Mouse (Mus musculus) lung, postnatal 4 days (tissue): Measurements from ENCODE around the gene Pon2.
"Not testable (repeated sequence)": the region's sequence is repeated elsewhere in the genome, so short reads cannot be mapped to it uniquely, and the experiment has no call there.

Experiments
- DNase-seq, 2 experiments: peaks; one replicate each; pipeline ENCODE4 v3.0.0; 2021

The Pon2 gene

DNA sequence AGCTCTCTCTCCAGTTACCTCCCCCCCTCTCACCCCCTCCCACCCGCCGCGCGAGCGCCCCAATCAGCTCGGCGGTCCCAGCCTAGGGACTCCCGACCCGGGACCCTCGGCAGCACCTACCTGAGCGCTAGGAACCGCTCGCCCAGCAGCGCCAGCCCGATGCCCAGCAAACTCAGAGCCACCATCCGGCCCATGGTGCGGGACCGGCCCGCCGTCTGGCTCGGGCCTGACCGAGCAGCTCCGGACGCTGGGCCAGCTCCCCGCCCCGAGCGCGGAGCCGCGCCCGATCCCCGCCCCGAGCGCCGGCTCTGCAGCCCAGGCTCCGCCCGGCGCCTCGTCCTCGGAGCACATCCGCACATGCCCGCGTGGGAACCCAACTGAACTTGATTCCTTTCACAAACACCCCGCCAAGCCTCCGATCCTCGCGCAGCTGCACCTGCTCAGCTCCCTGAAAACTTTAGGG is at the start of gene Pon2:
Gene Pon2, minus strand, starts transcription at position 364 of the 463 bp plus-strand sequence.
- peak; percentile 91 to 94 for DNase-seq

DNA sequence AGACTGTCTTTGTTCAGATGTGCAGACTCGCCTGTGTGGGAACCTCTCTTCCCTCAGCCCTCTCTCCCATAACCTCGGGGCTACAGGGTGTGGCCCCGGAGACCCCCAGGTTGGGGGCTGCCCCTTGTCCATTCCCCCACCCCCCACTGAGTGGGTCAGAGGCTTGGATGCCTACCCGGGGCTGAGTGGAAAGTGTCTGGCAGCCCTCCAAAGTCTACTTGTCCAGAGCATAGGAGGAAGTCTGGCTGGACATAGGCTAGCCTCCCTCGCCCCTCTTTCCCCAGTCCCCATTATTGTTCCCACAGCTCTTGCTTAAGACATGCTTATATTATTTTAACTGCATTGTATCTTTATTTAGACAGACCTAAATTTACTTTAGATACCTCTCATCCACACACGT is 46.0 kb upstream of the Pon2 start:
- DNase-seq: no peak

GRCm38 (mm10) chr6:5339283-5339682 is 41.0 kb upstream of the Pon2 start:
- DNase-seq: not testable (repeated sequence)

DNA sequence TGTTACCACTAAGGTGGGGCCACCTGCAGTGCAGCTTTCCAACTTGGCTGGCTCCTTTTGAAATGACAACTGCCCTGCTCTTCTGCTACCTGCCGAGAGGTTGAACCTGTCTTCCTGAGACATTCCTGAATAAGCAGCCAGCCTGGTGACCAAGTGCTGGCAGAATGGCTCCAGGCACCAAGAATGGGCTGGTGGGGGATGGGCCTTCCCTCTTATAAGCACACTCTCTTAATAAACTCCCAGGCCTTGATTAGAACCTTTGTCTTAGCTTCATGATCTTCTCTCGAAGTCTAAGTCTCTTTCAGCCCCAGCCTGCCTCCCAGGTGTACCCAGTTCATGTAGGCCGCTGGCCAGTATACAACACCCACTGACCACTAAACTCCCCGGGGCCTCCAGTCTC is 40.5 kb upstream of the Pon2 start:
- DNase-seq: not testable (repeated sequence)

- DNase-seq: not testable (repeated sequence)
These were observed 37.8 kb upstream of the Pon2 start for GRCm38 (mm10) chr6:5336016-5336415.

- DNase-seq: no peak
These were observed 35.8 kb upstream of the Pon2 start for GRCm38 (mm10) chr6:5334021-5334420.

- DNase-seq: no peak
These were observed 34.4 kb upstream of the Pon2 start for GRCm38 (mm10) chr6:5332560-5333150.

DNA sequence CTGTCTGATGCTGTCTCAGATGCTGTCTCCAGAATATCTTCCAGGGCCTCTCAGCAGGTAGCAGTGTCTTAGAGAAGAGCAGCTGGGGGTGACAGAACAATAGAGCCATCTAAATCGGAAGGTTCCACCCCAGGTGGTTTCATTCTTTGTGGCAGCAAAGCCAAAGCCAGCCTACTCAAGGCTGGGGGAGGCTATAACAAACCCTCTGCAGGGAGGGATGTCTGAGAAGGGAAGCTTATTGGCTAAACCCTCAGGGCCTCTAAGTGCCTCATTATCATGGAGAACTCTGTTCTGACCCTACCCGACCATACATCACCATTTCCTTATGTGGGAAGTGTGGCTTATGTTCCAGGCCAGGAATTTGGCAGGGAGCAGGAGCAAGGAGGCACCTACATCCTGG is 26.9 kb upstream of the Pon2 start:
- DNase-seq: no peak

DNA sequence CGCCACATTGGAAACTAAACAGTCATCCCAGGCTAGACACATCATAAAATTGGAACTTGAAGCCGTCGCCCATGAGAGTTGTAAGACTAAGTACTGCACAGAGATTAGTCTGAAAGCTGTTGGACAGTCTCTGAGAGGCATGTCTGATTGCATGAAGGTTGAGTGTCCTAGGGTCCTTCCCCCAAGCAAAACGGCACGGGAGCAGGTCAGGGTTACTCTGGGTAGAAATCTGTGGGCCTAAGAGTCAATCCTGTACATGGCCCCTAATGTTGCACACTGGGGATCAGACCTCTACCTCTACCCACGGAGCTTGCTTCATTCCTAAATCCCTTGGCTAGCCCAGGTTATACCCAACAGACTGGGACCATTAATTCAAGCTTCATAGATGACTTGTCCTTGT is 25.8 kb upstream of the Pon2 start:
- not testable (repeated sequence) for DNase-seq

- DNase-seq: no peak
These were observed 18.4 kb upstream of the Pon2 start for GRCm38 (mm10) chr6:5316630-5317029.

DNA sequence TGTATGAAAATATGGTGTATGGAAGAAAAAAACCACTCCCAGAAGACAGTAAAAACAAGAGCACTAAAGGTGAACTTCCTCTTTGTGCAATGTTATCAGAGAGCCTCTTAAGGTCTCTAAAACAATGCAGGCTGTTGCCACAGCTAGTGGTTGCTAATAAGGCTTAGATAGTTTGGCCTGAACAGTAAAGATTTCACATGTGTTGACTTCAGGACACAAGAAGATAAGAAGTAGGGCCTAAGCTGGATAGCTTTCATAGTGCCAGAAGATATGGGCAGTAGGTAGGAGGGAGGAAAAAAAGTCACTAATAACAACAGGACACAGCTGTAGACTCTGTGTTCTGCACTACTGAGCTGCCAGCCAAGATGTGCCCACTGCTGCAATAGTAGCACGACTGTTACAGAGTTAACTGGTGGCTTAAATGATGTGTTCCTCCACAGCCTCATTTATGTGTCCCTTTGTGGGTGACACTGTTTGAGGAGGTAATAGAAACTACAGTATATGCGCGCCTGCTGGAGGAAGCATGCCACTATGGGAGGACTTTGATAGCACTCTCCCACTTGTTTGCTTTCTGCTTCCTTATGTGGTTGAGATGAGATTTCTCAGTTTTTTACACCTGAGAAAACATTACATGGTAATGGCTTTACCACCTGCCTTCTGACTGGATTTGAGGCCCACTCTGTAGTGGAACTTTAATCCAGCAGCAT is 17.0 kb upstream of the Pon2 start:
- DNase-seq: no peak

DNA sequence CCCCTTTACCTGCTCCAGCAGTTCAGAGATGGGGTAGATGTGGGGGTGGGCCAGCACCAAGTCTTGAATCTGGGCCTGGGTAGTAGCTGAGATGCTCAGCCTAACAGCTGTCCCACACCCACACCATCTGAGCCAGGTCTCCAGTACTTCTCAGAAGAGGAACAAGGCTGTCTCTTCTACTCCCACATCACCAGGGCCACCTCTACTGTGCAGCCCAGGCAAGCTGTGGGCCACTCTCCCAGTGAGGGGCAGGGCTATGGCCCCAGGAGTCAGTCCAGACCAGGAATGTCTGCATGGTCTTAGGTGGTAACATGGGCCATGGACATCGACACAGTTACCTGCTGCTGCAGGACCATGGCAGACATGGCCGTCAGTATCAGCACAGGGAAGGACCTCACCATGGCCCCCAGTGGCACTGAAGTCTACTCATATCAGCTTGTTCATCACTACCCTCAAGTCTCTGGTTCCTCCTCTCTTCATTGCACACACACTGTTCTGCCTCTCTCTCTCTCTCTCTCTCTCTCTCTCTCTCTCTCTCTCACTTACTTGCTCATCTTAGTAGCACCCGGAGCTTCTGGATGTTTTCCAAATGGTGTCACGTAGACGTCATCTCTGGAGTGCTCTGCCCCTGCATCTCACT is 15.8 kb upstream of the Pon2 start:
- no peak for DNase-seq

GRCm38 (mm10) chr6:5310491-5310890 is 12.2 kb upstream of the Pon2 start:
- DNase-seq: no peak

GRCm38 (mm10) chr6:5309595-5310197 is 11.4 kb upstream of the Pon2 start:
- DNase-seq: peak; percentile 39 to 43

GRCm38 (mm10) chr6:5305926-5306325 is 7.7 kb upstream of the Pon2 start:
- no peak for DNase-seq

DNA sequence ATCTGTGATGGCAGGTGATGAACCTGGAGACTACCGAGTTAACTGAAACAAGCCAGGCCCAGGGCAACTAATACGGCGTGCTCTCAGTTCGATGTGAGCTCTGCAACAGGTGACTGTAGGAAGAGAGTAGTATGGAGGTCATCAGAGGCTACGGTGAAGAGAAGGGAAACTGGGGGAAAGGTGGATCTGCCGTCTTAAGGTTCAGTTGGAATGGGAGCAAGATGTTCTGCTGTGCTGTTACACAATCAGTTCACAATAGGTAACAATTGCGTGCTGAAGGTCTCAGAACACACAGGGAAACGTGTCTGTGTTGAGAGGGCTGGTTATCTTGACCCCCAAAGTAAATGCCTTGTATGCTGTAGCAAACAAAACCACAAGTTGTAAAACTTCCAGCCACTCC is 6.7 kb upstream of the Pon2 start:
- no peak for DNase-seq

- no peak for DNase-seq
These were observed 2.4 kb upstream of the Pon2 start for GRCm38 (mm10) chr6:5300629-5301028.

GRCm38 (mm10) chr6:5299561-5299960 is 1.3 kb upstream of the Pon2 start:
- DNase-seq: no peak

- peak; percentile 74 to 76 for DNase-seq
These were observed 749 bp downstream of the Pon2 start for GRCm38 (mm10) chr6:5297321-5298091.

- no peak for DNase-seq
These were observed 2.2 kb downstream of the Pon2 start for GRCm38 (mm10) chr6:5296067-5296466.

DNA sequence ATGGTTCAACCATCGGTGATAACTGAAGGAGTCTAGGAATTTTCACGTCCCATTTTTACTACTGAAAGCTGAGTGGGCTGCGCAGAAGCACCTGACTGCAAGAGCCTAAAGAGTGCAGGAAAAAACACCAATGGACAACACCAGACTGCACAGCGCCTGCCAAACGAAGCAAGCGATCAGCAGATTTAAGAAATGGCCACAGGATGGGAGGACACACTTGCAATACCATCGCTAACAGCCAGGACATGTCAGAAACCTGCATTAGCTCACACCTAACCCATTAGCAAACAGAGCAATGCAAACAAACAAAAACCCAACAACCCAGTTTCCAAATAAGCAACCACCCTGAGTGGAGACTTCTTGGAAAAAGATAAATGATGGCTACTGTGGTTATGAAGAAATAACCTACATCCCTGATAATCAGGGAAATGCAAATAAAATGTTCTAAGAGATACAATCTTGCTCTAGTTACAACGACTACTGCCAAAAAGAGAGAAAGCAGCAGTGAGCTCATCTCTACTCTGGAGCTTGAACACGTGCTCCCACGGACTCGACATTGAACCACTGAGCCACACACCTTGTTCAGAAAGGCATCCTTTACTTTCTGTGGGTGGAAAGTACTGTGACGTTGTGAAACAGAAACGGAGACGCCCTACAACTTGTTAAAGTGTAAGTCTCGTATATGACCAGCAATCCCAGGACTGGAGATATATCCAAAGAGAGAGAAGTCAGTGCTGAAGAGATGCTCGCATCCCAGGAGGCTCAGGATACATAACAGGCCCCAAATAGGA is 3.4 kb downstream of the Pon2 start:
- DNase-seq: no peak

- DNase-seq: no peak
These were observed 5.4 kb downstream of the Pon2 start for GRCm38 (mm10) chr6:5292841-5293240.
